Mouse (Mus musculus) left cerebral cortex, postnatal 25 days (tissue): Measurements from ENCODE around the gene Olig2. TPM values are rescaled to one million over a fixed set of nuclear protein-coding genes. Genes with fewer than 3 reads are reported as not detected.
"Not testable (repeated sequence)": the region's sequence is repeated elsewhere in the genome, so short reads cannot be mapped to it uniquely, and the experiment has no call there.

Source experiments
- DNase-seq, 2 experiments: peaks; one replicate each; pipeline ENCODE4 v3.0.0; 2022; ENCODE audit warnings: low spot score in 2 of 2, mixed read lengths in 1 of 2
- intact Hi-C: fragments of 180-260 bp; cut with DNase I; formaldehyde crosslinking; loops from one replicate; pipeline ENCODE4 v1.15.1; 2025
- total RNA-seq, 2 experiments: library from RNA; stranded (reverse); gene quantifications; 2 replicates each; pipeline ENCODE4 v1.2.3; 2021

Gene Olig2
- total RNA-seq, 2 experiments from 2014 or later = 26.4 to 27.0 TPM

GRCm38 (mm10) chr16:91224481-91225232 lies 600 bp upstream of the Olig2 start:
- intact Hi-C loops = loop anchor here (2.0 to 5.0 kb wide), 2 partner anchors 46 to 52 kb away; no protein-coding TSS in a partner anchor
- no peak for DNase-seq

GRCm38 (mm10) chr16:91226038-91226882 lies 1.0 kb downstream of the Olig2 start:
- intact Hi-C loops = no loop called here
- DNase-seq = peak in 1 of 2 experiments; percentile 18

- intact Hi-C loops = no loop called here
- no peak for DNase-seq
Measured at GRCm38 (mm10) chr16:91226883-91227759, 1.9 kb downstream of the Olig2 start.

GRCm38 (mm10) chr16:91227760-91228043 lies 2.4 kb downstream of the Olig2 start:
- no peak for DNase-seq
- intact Hi-C loops = no loop called here

GRCm38 (mm10) chr16:91228238-91229071 lies 3.2 kb downstream of the Olig2 start:
- intact Hi-C loops = no loop called here
- no peak for DNase-seq

- intact Hi-C loops = no loop called here
Measured at GRCm38 (mm10) chr16:91229072-91229348, 3.8 kb downstream of the Olig2 start.

GRCm38 (mm10) chr16:91229643-91230042 lies 4.4 kb downstream of the Olig2 start:
- intact Hi-C loops = no loop called here
- no peak for DNase-seq

More at GRCm38 (mm10) chr16:91229072-91229348, 3.8 kb downstream of the Olig2 start:
- DNase-seq = no peak

- intact Hi-C loops = loop anchor here (2.0 kb wide), 2 partner anchors 39 to 73 kb away; no protein-coding TSS in a partner anchor
Measured at GRCm38 (mm10) chr16:91231781-91232469, 6.7 kb downstream of the Olig2 start.

GRCm38 (mm10) chr16:91232470-91233240 lies 7.4 kb downstream of the Olig2 start:
- intact Hi-C loops = loop anchor here (2.0 kb wide), 2 partner anchors 38 to 72 kb away; no protein-coding TSS in a partner anchor
- DNase-seq = no peak

More at GRCm38 (mm10) chr16:91231781-91232469, 6.7 kb downstream of the Olig2 start:
- no peak for DNase-seq

- intact Hi-C loops = loop anchor here (2.0 kb wide), 2 partner anchors 37 to 71 kb away; no protein-coding TSS in a partner anchor
Measured at GRCm38 (mm10) chr16:91233241-91233944, 8.1 kb downstream of the Olig2 start.

GRCm38 (mm10) chr16:91239024-91239423 lies 13.8 kb downstream of the Olig2 start:
- no peak for DNase-seq
- intact Hi-C loops = no loop called here

More at GRCm38 (mm10) chr16:91233241-91233944, 8.1 kb downstream of the Olig2 start:
- DNase-seq = peak in 1 of 2 experiments; percentile 39

GRCm38 (mm10) chr16:91246292-91246691 lies 21.0 kb downstream of the Olig2 start:
- DNase-seq = no peak
- intact Hi-C loops = no loop called here

GRCm38 (mm10) chr16:91255419-91256164 lies 30.3 kb downstream of the Olig2 start:
- DNase-seq, intact Hi-C loops: not testable (repeated sequence)

- DNase-seq = no peak
- intact Hi-C loops = no loop called here
Measured at GRCm38 (mm10) chr16:91258956-91259355, 33.7 kb downstream of the Olig2 start.

- no peak for DNase-seq
- intact Hi-C loops = no loop called here
Measured at GRCm38 (mm10) chr16:91260861-91261260, 35.6 kb downstream of the Olig2 start.

- intact Hi-C loops = no loop called here
- peak; percentile 7 to 66 for DNase-seq
Measured at GRCm38 (mm10) chr16:91262467-91263220, 37.4 kb downstream of the Olig2 start.
